Mouse (Mus musculus) stomach, postnatal 0 days (tissue): Measurements from ENCODE around the gene Kremen2. TPM values are rescaled to one million over a fixed set of nuclear protein-coding genes. Genes with fewer than 3 reads are reported as not detected.

Source experiments
- ATAC-seq: fragments of 200-750 bp; cut with Nextera tagmentation; 2 replicates; pipeline ENCODE4 v1.8.0; 2017; ENCODE audit not compliant: low FRiP score, low TSS enrichment
- DNase-seq: peaks from one replicate; pipeline ENCODE4 v3.0.0-alpha.2; 2016; ENCODE audit warnings: low spot score
- H3K27ac ChIP-seq: fragments of 300-500 bp; sonication (generic); replicated peaks from 2 replicates; pipeline ENCODE4 v1.5.1; 2014; ENCODE audit warnings: mild to moderate bottlenecking, control low read depth
- H3K27me3 ChIP-seq: fragments of 300-500 bp; sonication (generic); 2 replicates; pipeline ENCODE4 v1.6.1; 2014; ENCODE audit warnings: low read length; ENCODE audit not compliant: control insufficient read depth, insufficient read depth
- H3K36me3 ChIP-seq: fragments of 300-500 bp; sonication (generic); 2 replicates; pipeline ENCODE4 v1.6.1; 2014; ENCODE audit warnings: low read length, mixed read lengths; ENCODE audit not compliant: control insufficient read depth, insufficient read depth
- H3K4me1 ChIP-seq: fragments of 300-500 bp; sonication (generic); replicated peaks from 2 replicates; pipeline ENCODE4 v1.6.1; 2014; ENCODE audit warnings: antibody characterized with exemption; ENCODE audit not compliant: control insufficient read depth, insufficient read depth
- H3K4me2 ChIP-seq: fragments of 300-500 bp; sonication (generic); replicated peaks from 2 replicates; pipeline ENCODE4 v1.6.1; 2014; ENCODE audit warnings: low read depth, mild to moderate bottlenecking, control low read depth, moderate library complexity
- H3K4me3 ChIP-seq: fragments of 300-500 bp; sonication (generic); 2 replicates; pipeline ENCODE4 v1.5.1; 2014; ENCODE audit warnings: low read depth, low read length, control low read depth
- H3K9ac ChIP-seq: fragments of 300-500 bp; sonication (generic); 2 replicates; pipeline ENCODE4 v1.6.1; 2014; ENCODE audit warnings: mild to moderate bottlenecking, low read length, control low read depth, mixed read lengths
- H3K9me3 ChIP-seq: fragments of 300-500 bp; sonication (generic); 2 replicates; pipeline ENCODE4 v1.6.1; 2016; ENCODE audit warnings: low read length; ENCODE audit not compliant: control insufficient read depth
- CTCF ChIP-seq: IDR thresholded peaks from 2 replicates; pipeline ENCODE4 v1.5.1; 2016; ENCODE audit warnings: antibody characterized with exemption, low read depth, mild to moderate bottlenecking, moderate library complexity
- EP300 ChIP-seq: optimal IDR thresholded peaks from 2 replicates; pipeline ENCODE3; 2016; ENCODE audit warnings: antibody characterized with exemption
- WGBS: fragments of 180-500 bp; shearing (Covaris S2); extraction: QIAGEN DNeasy Blood & Tissue Kit; methylation state at CpG from one replicate; pipeline ENCODE4 v1.1.7; 2014; 5-methylcytosine and 5-hydroxymethylcytosine counted together
- polyA plus RNA-seq: library from polyadenylated mRNA; unstranded; fragments of >200 nt; fragmentation: Nextera tagmentation; extraction: Ambion mirVana; gene quantifications from 2 replicates; pipeline ENCODE4 v1.2.1, GENCODE M21; 2015

Gene Kremen2
- polyA plus RNA-seq, 1 experiment from 2014 or later, result 2.7 TPM

GRCm38 (mm10) chr17:23694491-23694890 is 51.1 kb downstream of the Kremen2 start:
- Histone ChIP-seq H3K27ac (no peak overlapping the region), H3K4me2 (no peak overlapping the region), H3K4me1 (no peaks in the 10 kb centered on the region), H3K27me3 (no peaks in the 10 kb centered on the region), H3K36me3 (no peaks in the 10 kb centered on the region), H3K4me3 (no peak overlapping the region), H3K9me3 (no peaks in the 10 kb centered on the region), H3K9ac (no peak overlapping the region)
- DNase-seq (no peak), ATAC-seq (no peak)
- WGBS, result 61% methylated on average over 1 of the region's 1 CpGs
- TF ChIP-seq CTCF, result no peak
- TF ChIP-seq EP300, result no peak

Other genes starting within 250 kb of the Kremen2 start
- gene Zfp213, start 181.6 kb downstream of the Kremen2 start, polyA plus RNA-seq, result 8.9 and 9.2 TPM in 2 replicates
- gene Zfp13, start 146.3 kb downstream of the Kremen2 start, polyA plus RNA-seq, result 4.0 and 5.7 TPM in 2 replicates
- 0.05 TPM in 1 of 2 replicates, not detected in the other for gene Zscan10, start 145.0 kb downstream of the Kremen2 start, polyA plus RNA-seq
- gene Mmp25, start 100.6 kb downstream of the Kremen2 start, polyA plus RNA-seq, result 0.12 and 0.18 TPM in 2 replicates
- gene Bicdl2, start 85.3 kb downstream of the Kremen2 start, polyA plus RNA-seq, result 50.9 and 58.2 TPM in 2 replicates
- 183 and 186 TPM in 2 replicates for gene Hcfc1r1, start 72.2 kb downstream of the Kremen2 start, polyA plus RNA-seq
- gene Thoc6, start 72.0 kb downstream of the Kremen2 start, polyA plus RNA-seq, result 17.7 and 18.1 TPM in 2 replicates
- gene Tnfrsf12a, start 68.4 kb downstream of the Kremen2 start, polyA plus RNA-seq, result 33.5 and 33.7 TPM in 2 replicates
- 3.0 and 3.2 TPM in 2 replicates for gene Cldn6, start 66.6 kb downstream of the Kremen2 start, polyA plus RNA-seq
- gene Cldn9, start 61.8 kb downstream of the Kremen2 start, polyA plus RNA-seq, result 0.79 and 0.92 TPM in 2 replicates
- gene 1520401A03Rik, start 23.1 kb downstream of the Kremen2 start, polyA plus RNA-seq, result 0.04 and 0.16 TPM in 2 replicates
- gene Pkmyt1, start 19.5 kb downstream of the Kremen2 start, polyA plus RNA-seq, result 17.1 and 17.6 TPM in 2 replicates
- gene Paqr4, start 5.0 kb downstream of the Kremen2 start, polyA plus RNA-seq, result 26.3 and 28.0 TPM in 2 replicates
- 24.2 and 27.3 TPM in 2 replicates for gene Flywch1, start 25.8 kb upstream of the Kremen2 start, polyA plus RNA-seq
- gene Flywch2, start 40.2 kb upstream of the Kremen2 start, polyA plus RNA-seq, result 15.9 and 16.4 TPM in 2 replicates
- gene Srrm2, start 44.7 kb upstream of the Kremen2 start, polyA plus RNA-seq, result 211 and 215 TPM in 2 replicates
- 881 and 1,013 TPM in 2 replicates for gene Elob, start 83.3 kb upstream of the Kremen2 start, polyA plus RNA-seq
- gene Prss33, start 90.2 kb upstream of the Kremen2 start, polyA plus RNA-seq, result 0.11 TPM in 1 of 2 replicates, not detected in the other
- 13.6 and 14.8 TPM in 2 replicates for gene Prss32, start 98.0 kb upstream of the Kremen2 start, polyA plus RNA-seq
- 0.88 and 0.90 TPM in 2 replicates for gene Prss41, start 98.3 kb upstream of the Kremen2 start, polyA plus RNA-seq
- not detected in 2 replicates for gene Prss21, start 122.2 kb upstream of the Kremen2 start, polyA plus RNA-seq
- gene Dcpp1, start 135.0 kb upstream of the Kremen2 start, polyA plus RNA-seq, result not detected in 2 replicates
- not detected in 2 replicates for gene Dcpp2, start 135.0 kb upstream of the Kremen2 start, polyA plus RNA-seq
- not detected in 2 replicates for gene Dcpp3, start 171.6 kb upstream of the Kremen2 start, polyA plus RNA-seq
- not detected in 2 replicates for gene Sbp, start 195.8 kb upstream of the Kremen2 start, polyA plus RNA-seq
- gene Sbpl, start 209.4 kb upstream of the Kremen2 start, polyA plus RNA-seq, result not detected in 2 replicates
- gene Prss30, start 234.7 kb upstream of the Kremen2 start, polyA plus RNA-seq, result 0.08 and 0.11 TPM in 2 replicates